Mouse (Mus musculus): Measurements from ENCODE around the gene Gm11565. TPM values are rescaled to one million over a fixed set of nuclear protein-coding genes. Genes with fewer than 3 reads are reported as not detected.
"Not testable (repeated sequence)": the region's sequence is repeated elsewhere in the genome, so short reads cannot be mapped to it uniquely, and the experiment has no call there.

Gene Gm11565
- not detected in 2 replicates for polyA plus RNA-seq (2015; fragmentation: Nextera tagmentation; extraction: Ambion mirVana)

DNA sequence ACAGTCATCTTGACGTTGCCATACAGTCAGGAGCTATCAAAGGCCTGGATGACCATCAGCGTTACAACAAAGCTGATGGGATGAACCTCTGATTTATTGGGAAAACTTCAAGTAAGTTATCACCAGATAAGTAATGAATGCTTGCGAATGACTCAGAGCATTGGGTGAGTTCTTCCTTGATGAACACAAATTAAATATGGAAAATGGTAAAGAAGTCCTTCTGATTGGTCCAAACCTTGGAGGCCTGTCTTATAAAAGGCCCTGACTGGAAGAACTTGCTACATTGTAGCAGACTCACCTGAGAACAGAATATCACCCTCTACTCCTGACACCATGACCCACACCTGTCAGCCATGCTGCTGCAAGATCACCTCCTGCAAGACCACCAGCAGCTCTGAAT, at the start of gene Gm11565:
Gene Gm11565 (plus strand): TSS at position 301 of the 400 bp plus-strand sequence.
- Histone ChIP-seq H3K27me3 (no peaks in the 10 kb centered on the region), H3K36me3 (no peaks in the 10 kb centered on the region), H3K4me3 (no peak within 1 kb of the TSS), H3K9me3 (no peaks in the 10 kb centered on the region), H3K4me1 (replicated peaks) (no peaks in the 10 kb centered on the region), H3K9ac (no peak within 1 kb of the TSS), H3K4me2 (no peak within 1 kb of the TSS), H3K27ac (replicated peaks) (no peak within 1 kb of the TSS)
- WGBS = 92% methylated on average over 3 of the region's 3 CpGs
- no peak for ATAC-seq (ENCODE audit: low FRiP score, low read depth)

- H3K9me3 ChIP-seq; H3K27ac ChIP-seq (replicated peaks); H3K9ac ChIP-seq; H3K4me3 ChIP-seq; H3K36me3 ChIP-seq; H3K27me3 ChIP-seq; H3K4me2 ChIP-seq; ATAC-seq (ENCODE audit: low FRiP score, low read depth); H3K4me1 ChIP-seq (replicated peaks): not testable (repeated sequence)
- 86% methylated on average over 1 of the region's 1 CpGs for WGBS
Measured at GRCm38 (mm10) chr11:99873089-99873488, 41.5 kb upstream of the Gm11565 start, which contains the start of gene Krtap9-1. Krtap9-1 (plus strand) TSS chr11:99873389.

GRCm38 (mm10) chr11:99878887-99879286, 35.7 kb upstream of the Gm11565 start, which contains the start of gene Gm11567:
Gm11567 (plus strand) TSS chr11:99879187.
- not testable (repeated sequence) for H3K4me3 ChIP-seq; H3K27me3 ChIP-seq; H3K9ac ChIP-seq; H3K27ac ChIP-seq (replicated peaks); H3K4me1 ChIP-seq (replicated peaks); ATAC-seq (ENCODE audit: low FRiP score, low read depth); H3K9me3 ChIP-seq; H3K36me3 ChIP-seq; H3K4me2 ChIP-seq
- WGBS = 67% methylated on average over 1 of the region's 1 CpGs

- H3K4me1 ChIP-seq (replicated peaks) = no peaks in the 10 kb centered on the region
- H3K27ac ChIP-seq (replicated peaks) = no peak within 1 kb of the TSS
- no peaks in the 10 kb centered on the region for H3K27me3 ChIP-seq
- H3K4me3 ChIP-seq = no peak within 1 kb of the TSS
- no peaks in the 10 kb centered on the region for H3K9me3 ChIP-seq
- no peaks in the 10 kb centered on the region for H3K36me3 ChIP-seq
- H3K4me2 ChIP-seq = no peak within 1 kb of the TSS
- 85% methylated on average over 2 of the region's 2 CpGs for WGBS
- no peak within 1 kb of the TSS for H3K9ac ChIP-seq
- no peak for ATAC-seq (ENCODE audit: low FRiP score, low read depth)
Measured at GRCm38 (mm10) chr11:99907620-99908019, 6.9 kb upstream of the Gm11565 start, which contains the start of gene Krtap31-1. Krtap31-1 (plus strand) TSS chr11:99907920.

- Histone ChIP-seq H3K9me3 (no peaks in the 10 kb centered on the region), H3K4me2 (no peak within 1 kb of the TSS), H3K9ac (no peak within 1 kb of the TSS), H3K4me3 (no peak within 1 kb of the TSS), H3K36me3 (no peaks in the 10 kb centered on the region), H3K27ac (replicated peaks) (no peak within 1 kb of the TSS), H3K4me1 (replicated peaks) (no peaks in the 10 kb centered on the region), H3K27me3 (no peaks in the 10 kb centered on the region)
- 90% methylated on average over 1 of the region's 1 CpGs for WGBS
- no peak for ATAC-seq (ENCODE audit: low FRiP score, low read depth)
Measured at GRCm38 (mm10) chr11:99935991-99936390, 21.4 kb downstream of the Gm11565 start, which contains the start of gene Krtap31-2. Krtap31-2 (plus strand) TSS chr11:99936291.

GRCm38 (mm10) chr11:99937751-99938264, 23.3 kb downstream of the Gm11565 start:
- no peak overlapping the region for H3K9ac ChIP-seq
- H3K27me3 ChIP-seq = no peaks in the 10 kb centered on the region
- no peak overlapping the region for H3K27ac ChIP-seq (replicated peaks)
- WGBS = 86% methylated on average over 9 of the region's 9 CpGs
- no peaks in the 10 kb centered on the region for H3K4me1 ChIP-seq (replicated peaks)
- no peaks in the 10 kb centered on the region for H3K36me3 ChIP-seq
- no peak for ATAC-seq (ENCODE audit: low FRiP score, low read depth)
- H3K4me3 ChIP-seq = no peak overlapping the region
- no peak overlapping the region for H3K4me2 ChIP-seq
- no peaks in the 10 kb centered on the region for H3K9me3 ChIP-seq

DNA sequence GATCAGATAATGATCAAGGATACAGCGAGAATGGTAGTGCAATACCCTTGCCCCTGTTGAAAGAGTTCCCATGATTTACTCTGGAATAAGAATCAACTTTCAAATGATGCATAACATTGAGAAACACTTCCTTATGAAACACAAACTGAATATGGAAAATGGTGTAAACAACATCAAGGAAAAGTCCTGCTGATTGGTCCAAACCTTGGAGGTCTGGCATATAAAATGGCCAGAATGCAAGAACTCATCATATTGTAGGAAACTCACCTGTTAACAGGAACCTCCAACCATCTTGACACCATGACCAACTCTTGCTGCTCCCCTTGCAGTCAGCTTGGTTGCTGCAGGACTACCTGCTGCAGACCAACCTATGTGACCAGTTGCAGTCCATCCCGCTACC, 33.6 kb downstream of the Gm11565 start, which contains the start of gene Krtap9-5:
Gene Krtap9-5 (plus strand): TSS at position 301 of the 400 bp plus-strand sequence.
- no peak for ATAC-seq (ENCODE audit: low FRiP score, low read depth)
- Histone ChIP-seq H3K27me3 (no peaks in the 10 kb centered on the region), H3K4me1 (replicated peaks) (no peaks in the 10 kb centered on the region), H3K9me3 (no peaks in the 10 kb centered on the region; the same call in 1 of the 2 replicates), H3K9ac (no peak within 1 kb of the TSS), H3K4me3 (no peak within 1 kb of the TSS), H3K27ac (replicated peaks) (no peak within 1 kb of the TSS), H3K4me2 (no peak within 1 kb of the TSS), H3K36me3 (no peaks in the 10 kb centered on the region)
- 93% methylated on average over 2 of the region's 2 CpGs for WGBS

DNA sequence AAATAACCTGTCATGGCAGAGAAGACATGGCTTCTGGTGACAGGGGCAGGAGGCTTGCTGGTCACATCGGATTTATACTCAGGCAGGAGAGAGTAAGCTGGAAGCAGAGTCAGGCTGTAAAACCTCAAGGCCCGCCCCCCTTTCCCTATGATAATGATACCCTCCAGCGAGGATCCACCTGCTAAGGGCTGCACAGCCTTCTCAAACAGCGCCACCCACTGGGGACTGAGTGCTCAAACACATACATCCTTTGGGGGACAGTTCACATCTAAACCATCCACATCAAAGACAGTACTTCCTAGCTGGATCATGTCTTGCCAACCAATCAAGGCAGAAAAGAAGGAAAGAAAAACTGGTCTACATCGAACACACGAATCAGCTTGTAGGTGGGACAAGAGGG, 49.7 kb downstream of the Gm11565 start:
- H3K27me3 ChIP-seq = no peaks in the 10 kb centered on the region

More for the DNA sequence above, 49.7 kb downstream of the Gm11565 start:
- Histone ChIP-seq H3K36me3 (no peaks in the 10 kb centered on the region), H3K4me1 (replicated peaks) (no peaks in the 10 kb centered on the region), H3K4me3 (no peak overlapping the region), H3K4me2 (no peak overlapping the region), H3K27ac (replicated peaks) (no peak overlapping the region), H3K9ac (no peak overlapping the region), H3K9me3 (no peaks in the 10 kb centered on the region)
- 64% methylated on average over 6 of the region's 6 CpGs for WGBS
- no peak for ATAC-seq (ENCODE audit: low FRiP score, low read depth)

Other genes starting within 250 kb of the Gm11565 start
- gene Krtap4-6, start 248.8 kb upstream of the Gm11565 start, polyA plus RNA-seq (2015; fragmentation: Nextera tagmentation; extraction: Ambion mirVana) = not detected in 2 replicates
- not detected in 2 replicates for gene Gm14190, start 224.0 kb upstream of the Gm11565 start, polyA plus RNA-seq (2015; fragmentation: Nextera tagmentation; extraction: Ambion mirVana)
- not detected in 2 replicates for gene Gm14180, start 180.5 kb upstream of the Gm11565 start, polyA plus RNA-seq (2015; fragmentation: Nextera tagmentation; extraction: Ambion mirVana)
- gene Gm11595, start 141.8 kb upstream of the Gm11565 start, polyA plus RNA-seq (2015; fragmentation: Nextera tagmentation; extraction: Ambion mirVana) = not detected in 2 replicates
- gene Krtap4-8, start 134.0 kb upstream of the Gm11565 start, polyA plus RNA-seq (2015; fragmentation: Nextera tagmentation; extraction: Ambion mirVana) = not detected in 2 replicates
- gene Krtap4-9, start 129.6 kb upstream of the Gm11565 start, polyA plus RNA-seq (2015; fragmentation: Nextera tagmentation; extraction: Ambion mirVana) = not detected in 2 replicates
- gene Gm11596, start 121.3 kb upstream of the Gm11565 start, polyA plus RNA-seq (2015; fragmentation: Nextera tagmentation; extraction: Ambion mirVana) = not detected in 2 replicates
- gene Gm11569, start 115.8 kb upstream of the Gm11565 start, polyA plus RNA-seq (2015; fragmentation: Nextera tagmentation; extraction: Ambion mirVana) = not detected in 2 replicates
- not detected in 2 replicates for gene Gm11554, start 110.3 kb upstream of the Gm11565 start, polyA plus RNA-seq (2015; fragmentation: Nextera tagmentation; extraction: Ambion mirVana)
- gene Krtap4-13, start 104.9 kb upstream of the Gm11565 start, polyA plus RNA-seq (2015; fragmentation: Nextera tagmentation; extraction: Ambion mirVana) = not detected in 2 replicates
- gene Gm11564, start 99.1 kb upstream of the Gm11565 start, polyA plus RNA-seq (2015; fragmentation: Nextera tagmentation; extraction: Ambion mirVana) = not detected in 2 replicates
- gene 2300003K06Rik, start 76.7 kb upstream of the Gm11565 start, polyA plus RNA-seq (2015; fragmentation: Nextera tagmentation; extraction: Ambion mirVana) = not detected in 2 replicates
- gene Krtap4-16, start 63.1 kb upstream of the Gm11565 start, polyA plus RNA-seq (2015; fragmentation: Nextera tagmentation; extraction: Ambion mirVana) = not detected in 2 replicates
- not detected in 2 replicates for gene Gm11568, start 56.8 kb upstream of the Gm11565 start, polyA plus RNA-seq (2015; fragmentation: Nextera tagmentation; extraction: Ambion mirVana)
- not detected in 2 replicates for gene Gm11559, start 50.3 kb upstream of the Gm11565 start, polyA plus RNA-seq (2015; fragmentation: Nextera tagmentation; extraction: Ambion mirVana)
- not detected in 2 replicates for gene Krtap9-1, start 41.4 kb upstream of the Gm11565 start, polyA plus RNA-seq (2015; fragmentation: Nextera tagmentation; extraction: Ambion mirVana)
- not detected in 2 replicates for gene Gm11567, start 35.6 kb upstream of the Gm11565 start, polyA plus RNA-seq (2015; fragmentation: Nextera tagmentation; extraction: Ambion mirVana)
- not detected in 2 replicates for gene Krtap31-1, start 6.8 kb upstream of the Gm11565 start, polyA plus RNA-seq (2015; fragmentation: Nextera tagmentation; extraction: Ambion mirVana)
- gene Krtap31-2, start 21.5 kb downstream of the Gm11565 start, polyA plus RNA-seq (2015; fragmentation: Nextera tagmentation; extraction: Ambion mirVana) = not detected in 2 replicates
- gene Krtap9-5, start 33.7 kb downstream of the Gm11565 start, polyA plus RNA-seq (2015; fragmentation: Nextera tagmentation; extraction: Ambion mirVana) = not detected in 2 replicates
- not detected in 2 replicates for gene Krtap29-1, start 64.3 kb downstream of the Gm11565 start, polyA plus RNA-seq (2015; fragmentation: Nextera tagmentation; extraction: Ambion mirVana)
- 0.10 TPM in 2 replicates for gene Krtap16-1, start 71.8 kb downstream of the Gm11565 start, polyA plus RNA-seq (2015; fragmentation: Nextera tagmentation; extraction: Ambion mirVana)
- 1.2 and 1.5 TPM in 2 replicates for gene Krtap17-1, start 79.2 kb downstream of the Gm11565 start, polyA plus RNA-seq (2015; fragmentation: Nextera tagmentation; extraction: Ambion mirVana)
- not detected in 2 replicates for gene Krt33a, start 101.5 kb downstream of the Gm11565 start, polyA plus RNA-seq (2015; fragmentation: Nextera tagmentation; extraction: Ambion mirVana)
- gene Krt33b, start 115.1 kb downstream of the Gm11565 start, polyA plus RNA-seq (2015; fragmentation: Nextera tagmentation; extraction: Ambion mirVana) = 0.13 TPM in 1 of 2 replicates, not detected in the other
- not detected in 2 replicates for gene Krt34, start 126.8 kb downstream of the Gm11565 start, polyA plus RNA-seq (2015; fragmentation: Nextera tagmentation; extraction: Ambion mirVana)
- gene Krt31, start 135.8 kb downstream of the Gm11565 start, polyA plus RNA-seq (2015; fragmentation: Nextera tagmentation; extraction: Ambion mirVana) = not detected in 2 replicates
- gene Krt32, start 173.5 kb downstream of the Gm11565 start, polyA plus RNA-seq (2015; fragmentation: Nextera tagmentation; extraction: Ambion mirVana) = not detected in 2 replicates
- not detected in 2 replicates for gene Krt35, start 181.5 kb downstream of the Gm11565 start, polyA plus RNA-seq (2015; fragmentation: Nextera tagmentation; extraction: Ambion mirVana)
- gene Krt36, start 190.9 kb downstream of the Gm11565 start, polyA plus RNA-seq (2015; fragmentation: Nextera tagmentation; extraction: Ambion mirVana) = not detected in 2 replicates
- 0.09 TPM in 1 of 2 replicates, not detected in the other for gene Krt13, start 206.8 kb downstream of the Gm11565 start, polyA plus RNA-seq (2015; fragmentation: Nextera tagmentation; extraction: Ambion mirVana)
- gene Krt15, start 221.2 kb downstream of the Gm11565 start, polyA plus RNA-seq (2015; fragmentation: Nextera tagmentation; extraction: Ambion mirVana) = 0.49 and 1.3 TPM in 2 replicates
- gene Krt19, start 233.9 kb downstream of the Gm11565 start, polyA plus RNA-seq (2015; fragmentation: Nextera tagmentation; extraction: Ambion mirVana) = 2.0 and 2.4 TPM in 2 replicates

All from hindbrain, embryonic 15.5 days (tissue).